Mouse (Mus musculus) lung, postnatal 0 days (tissue): Measurements from ENCODE around the gene Ugt1a9. TPM values are rescaled to one million over a fixed set of nuclear protein-coding genes. Genes with fewer than 3 reads are reported as not detected.

ENCODE experiments used
- ATAC-seq: fragments of 200-750 bp; cut with Nextera tagmentation; 2 replicates; pipeline ENCODE4 v1.8.0; 2017; ENCODE audit warnings: moderate library complexity
- DNase-seq: peaks from one replicate; pipeline ENCODE4 v3.0.0-alpha.2; 2016; ENCODE audit warnings: low spot score
- H3K27ac ChIP-seq: fragments of 300-500 bp; sonication (generic); 2 replicates; pipeline ENCODE4 v1.5.1; 2014; ENCODE audit warnings: antibody characterized with exemption, mild to moderate bottlenecking, low read length, mixed read lengths
- H3K27me3 ChIP-seq: fragments of 300-500 bp; sonication (generic); replicated peaks from 2 replicates; pipeline ENCODE4 v1.6.1; 2014; ENCODE audit warnings: low read length, mixed read lengths; ENCODE audit not compliant: insufficient read depth
- H3K36me3 ChIP-seq: fragments of 300-500 bp; sonication (generic); 2 replicates; pipeline ENCODE4 v1.6.1; 2014; ENCODE audit warnings: low read length, mixed read lengths; ENCODE audit not compliant: insufficient read depth
- H3K4me1 ChIP-seq: fragments of 300-500 bp; sonication (generic); 2 replicates; pipeline ENCODE4 v1.6.1; 2014; ENCODE audit warnings: antibody characterized with exemption, low read depth, low read length, mixed read lengths; ENCODE audit not compliant: insufficient read depth
- H3K4me2 ChIP-seq: fragments of 300-500 bp; sonication (generic); replicated peaks from 2 replicates; pipeline ENCODE4 v1.6.1; 2014; ENCODE audit warnings: low read depth, mild to moderate bottlenecking, low read length, moderate library complexity, mixed read lengths
- H3K4me3 ChIP-seq: fragments of 300-500 bp; sonication (generic); 2 replicates; pipeline ENCODE4 v1.5.1; 2014; ENCODE audit warnings: low read depth, low read length
- H3K9ac ChIP-seq: fragments of 300-500 bp; sonication (generic); replicated peaks from 2 replicates; pipeline ENCODE4 v1.6.1; 2014; ENCODE audit warnings: low read depth, mild to moderate bottlenecking
- H3K9me3 ChIP-seq: fragments of 300-500 bp; sonication (generic); 2 replicates; pipeline ENCODE4 v1.6.1; 2016; ENCODE audit warnings: low read length, mixed read lengths
- CTCF ChIP-seq: IDR thresholded peaks from 2 replicates; pipeline ENCODE4 v1.5.1; 2016; ENCODE audit warnings: antibody characterized with exemption, mild to moderate bottlenecking
- EP300 ChIP-seq: IDR thresholded peaks from 2 replicates; pipeline ENCODE4 v1.6.1; 2016; ENCODE audit warnings: antibody characterized with exemption, mild to moderate bottlenecking, control low read depth
- WGBS: fragments of 180-500 bp; shearing (Covaris S2); extraction: QIAGEN DNeasy Blood & Tissue Kit; methylation state at CpG from one replicate; pipeline ENCODE4 v1.1.7; 2014; 5-methylcytosine and 5-hydroxymethylcytosine counted together
- polyA plus RNA-seq: library from polyadenylated mRNA; unstranded; fragments of >200 nt; fragmentation: Nextera tagmentation; extraction: Ambion mirVana; gene quantifications from 2 replicates; pipeline ENCODE4 v1.2.1, GENCODE M21; 2015

Gene Ugt1a9
- polyA plus RNA-seq, 1 experiment from 2014 or later = 0.13 TPM

GRCm38 (mm10) chr1:88230421-88230820 is 159.8 kb downstream of the Ugt1a9 start:
- Histone ChIP-seq H3K4me3 (no peak overlapping the region), H3K9ac (no peak overlapping the region), H3K4me1 (no peaks in the 10 kb centered on the region), H3K27me3 (no peaks in the 10 kb centered on the region), H3K36me3 (no peaks in the 10 kb centered on the region), H3K27ac (no peak overlapping the region), H3K9me3 (peaks cover 74% of the 10 kb centered on the region), H3K4me2 (no peak overlapping the region)
- 69% methylated on average over 7 of the region's 7 CpGs for WGBS
- no peak for TF ChIP-seq EP300
- TF ChIP-seq CTCF = no peak
- ATAC-seq = no peak
- no peak for DNase-seq

- Histone ChIP-seq H3K9ac (no peak overlapping the region), H3K27me3 (no peaks in the 10 kb centered on the region), H3K36me3 (no peaks in the 10 kb centered on the region), H3K4me3 (no peak overlapping the region), H3K4me2 (no peak overlapping the region), H3K9me3 (peaks cover 71% of the 10 kb centered on the region), H3K4me1 (no peaks in the 10 kb centered on the region), H3K27ac (no peak overlapping the region)
- TF ChIP-seq CTCF (no peak), EP300 (no peak)
- DNase-seq (no peak), ATAC-seq (no peak)
- WGBS = 72% methylated on average over 6 of the region's 6 CpGs
Observed at GRCm38 (mm10) chr1:88230981-88231802, 160.6 kb downstream of the Ugt1a9 start.

- Histone ChIP-seq H3K9ac (no peak overlapping the region), H3K9me3 (peaks cover 74% of the 10 kb centered on the region), H3K4me2 (no peak overlapping the region), H3K4me3 (no peak overlapping the region), H3K27me3 (no peaks in the 10 kb centered on the region), H3K36me3 (no peaks in the 10 kb centered on the region), H3K27ac (no peak overlapping the region), H3K4me1 (no peaks in the 10 kb centered on the region)
- no peak for TF ChIP-seq CTCF
- no peak for TF ChIP-seq EP300
- WGBS = 62% methylated on average over 7 of the region's 7 CpGs
- ATAC-seq (no peak), DNase-seq (no peak)
Observed at GRCm38 (mm10) chr1:88231803-88232499, 161.4 kb downstream of the Ugt1a9 start.

- Histone ChIP-seq H3K9me3 (peaks cover 75% of the 10 kb centered on the region), H3K27ac (no peak overlapping the region), H3K4me3 (no peak overlapping the region), H3K27me3 (no peaks in the 10 kb centered on the region), H3K36me3 (no peaks in the 10 kb centered on the region), H3K4me1 (no peaks in the 10 kb centered on the region), H3K9ac (no peak overlapping the region), H3K4me2 (no peak overlapping the region)
- DNase-seq = no peak
- WGBS = 49% methylated on average over 3 of the region's 3 CpGs
- ATAC-seq = no peak
- TF ChIP-seq CTCF = no peak
- TF ChIP-seq EP300 = no peak
Observed at GRCm38 (mm10) chr1:88232664-88233380, 162.2 kb downstream of the Ugt1a9 start.

GRCm38 (mm10) chr1:88233421-88234247 is 163.0 kb downstream of the Ugt1a9 start:
- Histone ChIP-seq H3K9me3 (peaks cover 72% of the 10 kb centered on the region), H3K4me1 (no peaks in the 10 kb centered on the region), H3K27me3 (no peaks in the 10 kb centered on the region), H3K4me3 (no peak overlapping the region), H3K27ac (no peak overlapping the region), H3K4me2 (no peak overlapping the region), H3K9ac (no peak overlapping the region), H3K36me3 (no peaks in the 10 kb centered on the region)
- WGBS = 64% methylated on average over 14 of the region's 14 CpGs
- TF ChIP-seq CTCF = no peak
- no peak for TF ChIP-seq EP300
- no peak for DNase-seq
- ATAC-seq = no peak; the same call in 1 of the 2 replicates
